Mouse (Mus musculus) layer of hippocampus, adult 18-20 months (tissue): ENCODE measurements around the gene Fmnl2. TPM values are rescaled to one million over a fixed set of nuclear protein-coding genes. Genes with fewer than 3 reads are reported as not detected.
A peak's percentile ranks its signal among the peaks of the same experiment; 100 is the strongest.

Source experiments
- DNase-seq, 2 experiments: peaks; one replicate each; pipeline ENCODE4 v3.0.0; 2022; ENCODE audit warnings: low spot score in 2 of 2
- total RNA-seq, 2 experiments: library from RNA; stranded (reverse); gene quantifications; 2 replicates each; pipeline ENCODE4 v1.2.3; 2021

Gene Fmnl2
- total RNA-seq, 2 experiments from 2014 or later: 43.0 to 46.9 TPM

GRCm38 (mm10) chr2:52982502-52982901, 124.8 kb downstream of the Fmnl2 start:
- no peak for DNase-seq

- no peak for DNase-seq
These were observed 126.9 kb downstream of the Fmnl2 start for GRCm38 (mm10) chr2:52984556-52984955.

GRCm38 (mm10) chr2:52985167-52985566, 127.5 kb downstream of the Fmnl2 start:
- DNase-seq: peak in 1 of 2 experiments; percentile 54

GRCm38 (mm10) chr2:52986354-52986753, 128.7 kb downstream of the Fmnl2 start:
- no peak for DNase-seq

GRCm38 (mm10) chr2:52987035-52987434, 129.4 kb downstream of the Fmnl2 start:
- DNase-seq: no peak

- DNase-seq: peak in 1 of 2 experiments; percentile 49
These were observed 130.1 kb downstream of the Fmnl2 start for GRCm38 (mm10) chr2:52987637-52988295.

- DNase-seq: no peak
These were observed 131.7 kb downstream of the Fmnl2 start for GRCm38 (mm10) chr2:52989316-52989715.

GRCm38 (mm10) chr2:52990874-52991687, 133.4 kb downstream of the Fmnl2 start:
- DNase-seq: no peak

- DNase-seq: no peak
These were observed 134.1 kb downstream of the Fmnl2 start for GRCm38 (mm10) chr2:52991688-52992194.

- DNase-seq: no peak
These were observed 135.6 kb downstream of the Fmnl2 start for GRCm38 (mm10) chr2:52993241-52993640.

GRCm38 (mm10) chr2:52994526-52994925, 136.9 kb downstream of the Fmnl2 start:
- DNase-seq: no peak

GRCm38 (mm10) chr2:52997955-52998750, 140.5 kb downstream of the Fmnl2 start:
- DNase-seq: no peak

- DNase-seq: peak in 1 of 2 experiments; percentile 41
These were observed 141.9 kb downstream of the Fmnl2 start for GRCm38 (mm10) chr2:52999524-52999969.

GRCm38 (mm10) chr2:53000446-53000845, 142.8 kb downstream of the Fmnl2 start:
- no peak for DNase-seq

- no peak for DNase-seq
These were observed 148.5 kb downstream of the Fmnl2 start for GRCm38 (mm10) chr2:53006161-53006560.

GRCm38 (mm10) chr2:53007142-53007541, 149.5 kb downstream of the Fmnl2 start:
- DNase-seq: peak in 1 of 2 experiments; percentile 70

- DNase-seq: no peak
These were observed 155.4 kb downstream of the Fmnl2 start for GRCm38 (mm10) chr2:53013051-53013450.

- no peak for DNase-seq
These were observed 156.8 kb downstream of the Fmnl2 start for GRCm38 (mm10) chr2:53014451-53014850.

GRCm38 (mm10) chr2:53022982-53023381, 165.3 kb downstream of the Fmnl2 start:
- no peak for DNase-seq

- DNase-seq: no peak
These were observed 168.6 kb downstream of the Fmnl2 start for GRCm38 (mm10) chr2:53026056-53026769.

GRCm38 (mm10) chr2:53028868-53029267, 171.2 kb downstream of the Fmnl2 start:
- no peak for DNase-seq
